Mouse (Mus musculus): ENCODE data around the gene Golga4. TPM values are rescaled to one million over a fixed set of nuclear protein-coding genes. Genes with fewer than 3 reads are reported as not detected.

Golga4 gene
- polyA plus RNA-seq, 1 experiment from 2014 or later: 54.2 TPM

DNA sequence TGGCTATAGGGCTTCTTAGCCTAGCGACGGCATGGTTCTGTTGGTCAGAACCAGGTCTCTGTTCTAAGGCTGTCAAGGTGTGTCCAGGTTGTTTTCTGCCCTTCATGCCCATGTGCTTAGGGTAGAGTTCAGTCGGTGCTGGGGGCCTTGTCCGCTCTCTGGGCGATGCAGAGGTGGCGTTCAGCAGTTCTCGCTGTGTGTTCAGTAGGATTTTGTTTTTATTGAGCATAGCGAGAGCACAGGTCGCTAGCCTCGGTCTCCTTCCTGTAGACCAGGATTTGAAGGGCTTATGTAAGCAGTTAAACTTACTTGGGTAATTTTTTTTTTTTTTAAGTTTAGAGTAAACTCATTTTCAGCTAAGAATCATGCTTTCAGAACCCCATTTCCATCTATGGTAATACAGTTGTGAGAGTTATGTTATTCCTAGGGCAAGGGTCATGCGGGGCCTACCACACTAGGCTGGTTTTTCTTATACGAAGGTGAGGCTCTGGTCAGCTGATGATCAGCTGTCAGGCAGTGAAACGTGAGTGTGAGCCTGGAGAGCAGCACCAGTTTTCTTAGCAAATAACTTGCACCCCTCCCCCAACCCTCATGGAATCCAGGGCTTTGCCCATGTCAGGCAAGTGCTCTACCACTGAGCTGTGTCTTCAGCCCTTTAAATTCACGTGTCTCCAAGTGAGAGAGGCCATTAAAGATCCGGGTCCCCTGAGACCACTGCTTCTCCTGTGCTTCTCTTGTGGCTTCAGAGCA is 5.0 kb downstream of the Golga4 start:
- Histone ChIP-seq H3K9me3 (no peaks in the 10 kb centered on the region), H3K27me3 (no peaks in the 10 kb centered on the region), H3K4me1 (peaks cover 25% of the 10 kb centered on the region), H3K36me3 (peaks cover 14% of the 10 kb centered on the region), H3K4me2 (no peak overlapping the region), H3K9ac (no peak overlapping the region), H3K27ac (no peak overlapping the region), H3K4me3 (no peak overlapping the region)
- no peak for ATAC-seq (ENCODE audit: insufficient number of reproducible peaks, insufficient read depth, low FRiP score, low TSS enrichment, low read depth)
- WGBS: 76% methylated on average over 15 of the region's 15 CpGs

GRCm38 (mm10) chr9:118512681-118513233 is 6.7 kb downstream of the Golga4 start:
- Histone ChIP-seq H3K27ac (no peak overlapping the region), H3K4me2 (no peak overlapping the region), H3K9me3 (no peaks in the 10 kb centered on the region), H3K9ac (no peak overlapping the region), H3K4me1 (peaks cover 14% of the 10 kb centered on the region), H3K36me3 (peaks cover 14% of the 10 kb centered on the region), H3K27me3 (no peaks in the 10 kb centered on the region), H3K4me3 (no peak overlapping the region)
- WGBS: 83% methylated on average over 3 of the region's 3 CpGs
- no peak for ATAC-seq (ENCODE audit: insufficient number of reproducible peaks, insufficient read depth, low FRiP score, low TSS enrichment, low read depth)

GRCm38 (mm10) chr9:118515476-118515875 is 9.4 kb downstream of the Golga4 start:
- Histone ChIP-seq H3K4me2 (no peak overlapping the region), H3K36me3 (peaks cover 14% of the 10 kb centered on the region), H3K9me3 (no peaks in the 10 kb centered on the region), H3K27ac (no peak overlapping the region), H3K4me3 (no peak overlapping the region), H3K9ac (no peak overlapping the region), H3K27me3 (no peaks in the 10 kb centered on the region), H3K4me1 (peaks cover 14% of the 10 kb centered on the region)
- 90% methylated on average over 6 of the region's 6 CpGs for WGBS
- no peak for ATAC-seq (ENCODE audit: insufficient number of reproducible peaks, insufficient read depth, low FRiP score, low TSS enrichment, low read depth)

- 90% methylated on average over 3 of the region's 3 CpGs for WGBS
- Histone ChIP-seq H3K36me3 (peaks cover 14% of the 10 kb centered on the region), H3K4me3 (no peak overlapping the region), H3K4me2 (no peak overlapping the region), H3K4me1 (peaks cover 21% of the 10 kb centered on the region), H3K27ac (no peak overlapping the region), H3K9ac (no peak overlapping the region), H3K27me3 (no peaks in the 10 kb centered on the region), H3K9me3 (no peaks in the 10 kb centered on the region)
- ATAC-seq (ENCODE audit: insufficient number of reproducible peaks, insufficient read depth, low FRiP score, low TSS enrichment, low read depth): no peak
These were observed 10.1 kb downstream of the Golga4 start for GRCm38 (mm10) chr9:118516162-118516561.

DNA sequence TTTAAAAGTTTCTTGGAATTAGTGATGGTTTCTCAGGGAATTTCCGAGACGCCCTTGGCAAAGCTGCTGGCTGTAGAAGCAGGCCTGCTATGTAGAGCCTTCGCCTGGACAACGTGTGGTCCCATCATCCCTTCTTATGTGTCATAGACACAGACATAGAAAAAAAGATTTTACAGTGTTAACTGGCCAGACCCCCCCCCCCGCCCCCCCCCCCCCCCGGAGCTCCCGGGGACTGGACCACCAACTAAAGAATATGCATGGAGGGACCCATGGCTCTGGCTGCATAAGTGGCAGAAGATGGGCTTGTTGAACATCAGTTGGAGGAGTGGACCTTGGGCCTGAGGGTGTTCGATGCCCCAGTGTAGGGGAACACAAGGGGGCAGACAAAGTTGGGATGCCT is 11.6 kb downstream of the Golga4 start:
- no peak for ATAC-seq (ENCODE audit: insufficient number of reproducible peaks, insufficient read depth, low FRiP score, low TSS enrichment, low read depth)
- no peak overlapping the region for H3K9ac ChIP-seq
- H3K27ac ChIP-seq: no peak overlapping the region
- H3K4me2 ChIP-seq: no peak overlapping the region
- no peaks in the 10 kb centered on the region for H3K9me3 ChIP-seq
- 80% methylated on average over 8 of the region's 8 CpGs for WGBS
- H3K4me1 ChIP-seq: peaks cover 21% of the 10 kb centered on the region
- H3K36me3 ChIP-seq: peaks cover 17% of the 10 kb centered on the region
- no peak overlapping the region for H3K4me3 ChIP-seq
- H3K27me3 ChIP-seq: no peaks in the 10 kb centered on the region

DNA sequence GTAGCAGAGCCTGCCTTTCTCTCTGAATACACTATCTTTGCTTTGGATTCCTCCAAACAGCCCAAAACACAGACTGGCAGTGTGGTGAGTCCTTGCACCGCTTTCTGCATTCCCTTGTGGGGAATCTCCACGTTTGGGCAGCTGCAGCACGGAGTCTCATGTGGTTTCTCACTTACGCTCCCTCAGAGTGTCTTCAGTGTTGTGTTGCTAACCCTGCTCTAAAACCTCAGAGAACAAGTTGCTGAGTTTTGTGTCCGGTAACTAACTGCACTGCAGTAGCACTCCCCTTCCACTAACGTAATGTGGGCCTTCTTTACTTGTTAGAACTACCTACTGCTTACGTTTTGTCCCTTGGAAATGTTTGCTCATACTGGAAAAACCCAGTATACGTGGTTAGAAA is 13.0 kb downstream of the Golga4 start:
- ATAC-seq (ENCODE audit: insufficient number of reproducible peaks, insufficient read depth, low FRiP score, low TSS enrichment, low read depth): no peak
- Histone ChIP-seq H3K4me1 (peaks cover 21% of the 10 kb centered on the region), H3K9me3 (no peaks in the 10 kb centered on the region), H3K4me3 (no peak overlapping the region), H3K36me3 (peaks cover 27% of the 10 kb centered on the region), H3K4me2 (no peak overlapping the region), H3K27ac (no peak overlapping the region), H3K27me3 (no peaks in the 10 kb centered on the region), H3K9ac (no peak overlapping the region)
- WGBS: 61% methylated on average over 8 of the region's 8 CpGs

DNA sequence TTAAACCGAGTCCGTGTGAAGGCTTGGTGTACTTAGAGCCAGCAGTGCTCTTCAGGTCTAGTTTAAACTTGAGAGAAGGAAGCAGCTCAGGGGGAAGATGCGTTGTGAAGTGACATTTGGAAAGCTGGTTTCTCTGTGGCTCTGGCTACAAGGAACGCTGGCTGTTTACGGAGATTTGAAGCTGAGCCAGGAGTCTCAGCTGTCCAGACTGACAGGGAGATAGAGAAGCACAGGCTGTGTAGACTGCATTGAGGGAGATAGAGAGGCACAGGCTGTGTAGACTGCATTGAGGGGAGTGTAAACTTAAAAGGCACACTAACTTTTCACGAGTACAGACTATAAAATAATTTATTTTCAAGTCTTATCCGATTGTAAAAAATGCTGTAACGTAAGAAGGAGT is 13.9 kb downstream of the Golga4 start:
- Histone ChIP-seq H3K9me3 (no peaks in the 10 kb centered on the region), H3K36me3 (peaks cover 31% of the 10 kb centered on the region), H3K27ac (no peak overlapping the region), H3K4me2 (no peak overlapping the region), H3K4me1 (peaks cover 21% of the 10 kb centered on the region), H3K9ac (no peak overlapping the region), H3K4me3 (no peak overlapping the region), H3K27me3 (no peaks in the 10 kb centered on the region)
- WGBS: 53% methylated on average over 8 of the region's 8 CpGs
- ATAC-seq (ENCODE audit: insufficient number of reproducible peaks, insufficient read depth, low FRiP score, low TSS enrichment, low read depth): no peak

GRCm38 (mm10) chr9:118520858-118521257 is 14.8 kb downstream of the Golga4 start:
- Histone ChIP-seq H3K36me3 (peaks cover 31% of the 10 kb centered on the region), H3K9ac (no peak overlapping the region), H3K4me2 (no peak overlapping the region), H3K27me3 (no peaks in the 10 kb centered on the region), H3K27ac (no peak overlapping the region), H3K4me3 (no peak overlapping the region), H3K9me3 (no peaks in the 10 kb centered on the region), H3K4me1 (peaks cover 21% of the 10 kb centered on the region)
- 22% methylated on average over 3 of the region's 3 CpGs for WGBS
- ATAC-seq (ENCODE audit: insufficient number of reproducible peaks, insufficient read depth, low FRiP score, low TSS enrichment, low read depth): no peak

GRCm38 (mm10) chr9:118521659-118522058 is 15.6 kb downstream of the Golga4 start:
- ATAC-seq (ENCODE audit: insufficient number of reproducible peaks, insufficient read depth, low FRiP score, low TSS enrichment, low read depth): no peak
- 80% methylated on average over 8 of the region's 8 CpGs for WGBS
- no peak overlapping the region for H3K4me2 ChIP-seq
- peaks cover 38% of the 10 kb centered on the region for H3K36me3 ChIP-seq
- H3K27me3 ChIP-seq: no peaks in the 10 kb centered on the region
- no peak overlapping the region for H3K4me3 ChIP-seq
- no peak overlapping the region for H3K9ac ChIP-seq
- H3K27ac ChIP-seq: no peak overlapping the region
- H3K4me1 ChIP-seq: peaks cover 21% of the 10 kb centered on the region
- H3K9me3 ChIP-seq: no peaks in the 10 kb centered on the region

GRCm38 (mm10) chr9:118523738-118524137 is 17.7 kb downstream of the Golga4 start:
- ATAC-seq (ENCODE audit: insufficient number of reproducible peaks, insufficient read depth, low FRiP score, low TSS enrichment, low read depth): no peak
- Histone ChIP-seq H3K4me2 (no peak overlapping the region), H3K9me3 (no peaks in the 10 kb centered on the region), H3K9ac (no peak overlapping the region), H3K4me1 (peaks cover 16% of the 10 kb centered on the region), H3K27me3 (no peaks in the 10 kb centered on the region), H3K4me3 (no peak overlapping the region), H3K36me3 (peaks cover 57% of the 10 kb centered on the region), H3K27ac (no peak overlapping the region)
- 88% methylated on average over 11 of the region's 11 CpGs for WGBS

GRCm38 (mm10) chr9:118527056-118527455 is 21.0 kb downstream of the Golga4 start:
- no peak overlapping the region for H3K4me3 ChIP-seq
- H3K4me1 ChIP-seq: no peaks in the 10 kb centered on the region
- H3K4me2 ChIP-seq: no peak overlapping the region
- no peak overlapping the region for H3K9ac ChIP-seq
- ATAC-seq (ENCODE audit: insufficient number of reproducible peaks, insufficient read depth, low FRiP score, low TSS enrichment, low read depth): no peak
- H3K27ac ChIP-seq: no peak overlapping the region
- 87% methylated on average over 18 of the region's 18 CpGs for WGBS
- H3K9me3 ChIP-seq: no peaks in the 10 kb centered on the region
- H3K27me3 ChIP-seq: no peaks in the 10 kb centered on the region
- H3K36me3 ChIP-seq: peaks cover 90% of the 10 kb centered on the region

DNA sequence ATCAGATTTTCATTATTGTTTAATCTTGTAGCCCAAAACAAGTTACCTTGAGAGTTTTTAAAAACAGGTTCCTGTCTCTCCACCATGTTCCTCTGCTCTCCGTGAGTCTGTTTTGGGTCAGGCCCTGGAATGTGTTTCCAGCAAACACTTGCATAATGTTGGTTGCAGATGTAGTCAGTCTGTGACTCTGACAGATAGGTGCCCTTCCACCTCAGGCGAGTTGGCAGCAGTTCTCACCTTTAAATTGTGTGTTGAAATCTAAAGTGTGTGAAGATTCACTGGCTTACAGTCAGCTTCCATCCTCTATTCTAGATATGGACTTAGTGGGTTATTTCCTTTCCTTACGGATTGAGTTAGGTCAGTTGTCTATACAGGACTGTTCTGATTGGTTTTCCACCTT is 23.7 kb downstream of the Golga4 start:
- no peak for ATAC-seq (ENCODE audit: insufficient number of reproducible peaks, insufficient read depth, low FRiP score, low TSS enrichment, low read depth)
- H3K9me3 ChIP-seq: no peaks in the 10 kb centered on the region
- no peaks in the 10 kb centered on the region for H3K4me1 ChIP-seq
- peaks cover 90% of the 10 kb centered on the region for H3K36me3 ChIP-seq
- no peak overlapping the region for H3K27ac ChIP-seq
- H3K4me2 ChIP-seq: no peak overlapping the region
- no peak overlapping the region for H3K9ac ChIP-seq
- WGBS: 85% methylated on average over 3 of the region's 3 CpGs
- H3K4me3 ChIP-seq: no peak overlapping the region
- no peaks in the 10 kb centered on the region for H3K27me3 ChIP-seq
